Mouse (Mus musculus) liver, postnatal 0 days (tissue): Measurements from ENCODE around the gene Atp1a3. TPM values are rescaled to one million over a fixed set of nuclear protein-coding genes. Genes with fewer than 3 reads are reported as not detected.

Source experiments
- ATAC-seq: fragments of 200-750 bp; cut with Nextera tagmentation; 2 replicates; pipeline ENCODE4 v1.8.0; 2017; ENCODE audit warnings: mild to moderate bottlenecking, moderate library complexity
- DNase-seq: peaks from one replicate; pipeline ENCODE4 v3.0.0-alpha.2; 2016
- H3K27ac ChIP-seq: fragments of 300-500 bp; sonication (generic); 2 replicates; pipeline ENCODE4 v1.5.1; 2014; ENCODE audit warnings: antibody characterized with exemption, moderate library complexity, mild to moderate bottlenecking, low read depth
- H3K27me3 ChIP-seq: fragments of 300-500 bp; sonication (generic); 2 replicates; pipeline ENCODE4 v1.6.1; 2014; ENCODE audit warnings: low read length, control low read depth, mixed read lengths; ENCODE audit not compliant: insufficient read depth
- H3K36me3 ChIP-seq: fragments of 300-500 bp; sonication (generic); replicated peaks from 2 replicates; pipeline ENCODE4 v1.6.1; 2014; ENCODE audit warnings: mild to moderate bottlenecking, control low read depth, low read length, moderate library complexity, mixed read lengths; ENCODE audit not compliant: insufficient read depth
- H3K4me1 ChIP-seq: fragments of 300-500 bp; sonication (generic); 2 replicates; pipeline ENCODE4 v1.6.1; 2014; ENCODE audit warnings: antibody characterized with exemption, mild to moderate bottlenecking, control low read depth; ENCODE audit not compliant: insufficient read depth
- H3K4me2 ChIP-seq: fragments of 300-500 bp; sonication (generic); 2 replicates; pipeline ENCODE4 v1.6.1; 2014; ENCODE audit warnings: low read depth, mild to moderate bottlenecking, low read length, moderate library complexity, mixed read lengths
- H3K4me3 ChIP-seq: fragments of 300-500 bp; sonication (generic); 2 replicates; pipeline ENCODE4 v1.5.1; 2014; ENCODE audit warnings: low read depth, low read length
- H3K9ac ChIP-seq: fragments of 300-500 bp; sonication (generic); replicated peaks from 2 replicates; pipeline ENCODE4 v1.6.1; 2014; ENCODE audit warnings: mild to moderate bottlenecking, moderate library complexity
- H3K9me3 ChIP-seq: fragments of 300-500 bp; sonication (generic); 2 replicates; pipeline ENCODE4 v1.6.1; 2016; ENCODE audit warnings: mild to moderate bottlenecking, control low read depth, low read length, mixed read lengths
- CTCF ChIP-seq: sonication (generic); IDR thresholded peaks from 2 replicates; pipeline ENCODE4 v1.5.1; 2016; ENCODE audit warnings: antibody characterized with exemption, low read depth
- EP300 ChIP-seq: IDR thresholded peaks from 2 replicates; pipeline ENCODE4 v1.6.1; 2016; ENCODE audit warnings: antibody characterized with exemption, low read depth, mild to moderate bottlenecking
- WGBS: fragments of 180-500 bp; shearing (Covaris S2); extraction: QIAGEN DNeasy Blood & Tissue Kit; methylation state at CpG from one replicate; pipeline ENCODE4 v1.1.7; 2014; ENCODE audit not compliant: insufficient replicate concordance; 5-methylcytosine and 5-hydroxymethylcytosine counted together
- polyA plus RNA-seq: library from polyadenylated mRNA; unstranded; fragments of >200 nt; fragmentation: Nextera tagmentation; extraction: Ambion mirVana; gene quantifications from 2 replicates; pipeline ENCODE4 v1.2.1, GENCODE M21; 2015

Gene Atp1a3
- polyA plus RNA-seq, 1 experiment from 2014 or later = 1.2 TPM

GRCm38 (mm10) chr7:25035916-25036315 lies 30.2 kb upstream of the Atp1a3 start:
- no peak overlapping the region for H3K27ac ChIP-seq
- TF ChIP-seq EP300 = no peak
- peak; percentile 89 for TF ChIP-seq CTCF
- WGBS = 44% methylated on average over 7 of the region's 7 CpGs
- no peaks in the 10 kb centered on the region for H3K36me3 ChIP-seq
- DNase-seq (peak; percentile 79), ATAC-seq (no peak)
- H3K9ac ChIP-seq = no peak overlapping the region
- no peak overlapping the region for H3K4me3 ChIP-seq
- no peaks in the 10 kb centered on the region for H3K27me3 ChIP-seq
- H3K4me2 ChIP-seq = no peak overlapping the region
- H3K9me3 ChIP-seq = no peaks in the 10 kb centered on the region
- no peaks in the 10 kb centered on the region for H3K4me1 ChIP-seq

GRCm38 (mm10) chr7:25034796-25035195 lies 29.0 kb upstream of the Atp1a3 start:
- Histone ChIP-seq H3K27ac (no peak overlapping the region), H3K9ac (no peak overlapping the region), H3K4me3 (no peak overlapping the region), H3K9me3 (no peaks in the 10 kb centered on the region), H3K4me2 (no peak overlapping the region), H3K4me1 (no peaks in the 10 kb centered on the region), H3K27me3 (no peaks in the 10 kb centered on the region), H3K36me3 (no peaks in the 10 kb centered on the region)
- no peak for TF ChIP-seq EP300
- no peak for TF ChIP-seq CTCF
- no peak for ATAC-seq
- 77% methylated on average over 4 of the region's 4 CpGs for WGBS
- no peak for DNase-seq

- DNase-seq = no peak
- Histone ChIP-seq H3K27ac (no peak overlapping the region), H3K4me1 (no peaks in the 10 kb centered on the region), H3K4me3 (no peak overlapping the region), H3K9me3 (no peaks in the 10 kb centered on the region), H3K9ac (no peak overlapping the region), H3K27me3 (no peaks in the 10 kb centered on the region), H3K36me3 (no peaks in the 10 kb centered on the region), H3K4me2 (no peak overlapping the region)
- ATAC-seq = no peak
- WGBS = 68% methylated on average over 3 of the region's 3 CpGs
- TF ChIP-seq CTCF (no peak), EP300 (no peak)
Measured at GRCm38 (mm10) chr7:25031528-25031927, 25.8 kb upstream of the Atp1a3 start.

- DNase-seq (peak; percentile 83), ATAC-seq (peak; percentile 23; the same call in 1 of the 2 replicates)
- Histone ChIP-seq H3K9me3 (no peaks in the 10 kb centered on the region), H3K36me3 (no peaks in the 10 kb centered on the region), H3K27ac (no peak overlapping the region), H3K4me2 (no peak overlapping the region), H3K4me1 (no peaks in the 10 kb centered on the region), H3K27me3 (no peaks in the 10 kb centered on the region), H3K4me3 (no peak overlapping the region), H3K9ac (no peak overlapping the region)
- TF ChIP-seq EP300 (no peak), CTCF (peak; percentile 92)
- 30% methylated on average over 5 of the region's 5 CpGs for WGBS
Measured at GRCm38 (mm10) chr7:25030032-25030753, 24.4 kb upstream of the Atp1a3 start.

GRCm38 (mm10) chr7:25026452-25026851 lies 20.7 kb upstream of the Atp1a3 start:
- 55% methylated on average over 7 of the region's 7 CpGs for WGBS
- Histone ChIP-seq H3K4me1 (no peaks in the 10 kb centered on the region), H3K9me3 (no peaks in the 10 kb centered on the region), H3K4me2 (no peak overlapping the region), H3K27me3 (no peaks in the 10 kb centered on the region), H3K36me3 (no peaks in the 10 kb centered on the region), H3K9ac (no peak overlapping the region), H3K27ac (no peak overlapping the region), H3K4me3 (no peak overlapping the region)
- DNase-seq (no peak), ATAC-seq (no peak)
- no peak for TF ChIP-seq CTCF

- peak; percentile 33 for TF ChIP-seq CTCF
- TF ChIP-seq EP300 = no peak
- Histone ChIP-seq H3K4me1 (no peaks in the 10 kb centered on the region), H3K27me3 (no peaks in the 10 kb centered on the region), H3K4me2 (no peak overlapping the region), H3K4me3 (no peak overlapping the region), H3K27ac (no peak overlapping the region), H3K9ac (no peak overlapping the region), H3K36me3 (no peaks in the 10 kb centered on the region), H3K9me3 (no peaks in the 10 kb centered on the region)
- no peak for DNase-seq
- WGBS = 60% methylated on average over 10 of the region's 10 CpGs
- ATAC-seq = no peak
Measured at GRCm38 (mm10) chr7:25025855-25026439, 20.2 kb upstream of the Atp1a3 start.
